12 mouse cellular contexts compared by ENCODE assay signal in the genomic region with DNA sequence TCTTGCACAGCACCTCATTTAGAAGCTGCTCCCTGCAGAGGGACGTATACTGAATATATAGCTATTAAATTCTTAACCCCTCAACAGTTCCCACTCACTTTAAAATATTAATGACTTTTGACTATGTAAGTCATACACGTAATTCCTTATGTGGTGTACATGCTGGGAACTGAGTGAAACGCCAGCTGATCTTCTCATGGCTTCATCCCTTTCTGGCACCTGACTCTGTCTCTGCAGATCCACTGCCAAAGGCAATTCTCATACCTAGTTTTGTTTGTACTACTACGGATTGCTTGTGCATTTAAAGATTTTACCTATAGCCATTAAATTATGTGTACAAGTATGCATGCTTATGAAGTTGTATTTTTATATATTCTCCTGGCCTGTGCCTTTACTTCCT.
"Had no signal": no experiment of that assay in that cellular context is flagged by ENCODE, and none has a peak within 500 bp of the region (broad histone marks: within the 10 kb centered on the region; RNA-seq: fewer than 3 reads in every experiment).

No protein-coding gene starts in this region.

- DNase-seq: left cerebral cortex, postnatal 4 days; liver; liver, embryonic 13.5 days; liver, postnatal 0 days; lung, adult 18-20 months; lung, adult 2 months; lung, embryonic 14.5 days; lung, postnatal 10 days; lung, postnatal 14 days; lung, postnatal 36 days; lung, postnatal 4 days; midbrain, embryonic 14.5 days had no signal
